Mouse (Mus musculus): ENCODE data around the gene Batf.

- no peak for TF ChIP-seq CTCF (IDR thresholded peaks at IDR 0.05; ENCODE audit: low read depth)
- no peak for TF ChIP-seq EP300 (IDR thresholded peaks at IDR 0.05; ENCODE audit: low read depth)
These were observed 706 bp downstream of the Batf start for GRCm38 (mm10) chr12:85687217-85687533.

All from liver, embryonic 14.5 days (tissue).